Mouse (Mus musculus): ENCODE results near the gene Catsperz.

DNA sequence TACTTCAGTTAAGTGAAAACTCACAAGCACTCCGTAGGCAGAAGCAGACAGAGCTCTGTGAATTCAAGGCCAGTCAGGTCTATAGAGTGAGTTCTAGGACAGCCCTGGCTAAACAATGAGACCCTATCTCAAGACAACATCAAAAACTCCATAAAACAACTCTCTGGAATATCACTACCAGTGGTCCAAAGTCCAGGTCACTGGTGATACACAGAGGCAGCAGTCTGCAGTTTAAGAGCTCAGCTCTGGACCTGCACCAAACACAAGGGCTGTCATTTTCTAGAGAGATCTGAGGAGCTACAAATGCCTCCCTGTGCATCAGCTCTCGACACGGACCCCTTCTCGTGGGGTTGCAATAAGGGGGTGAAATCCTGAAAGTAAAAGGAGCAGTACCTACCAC, 6.9 kb downstream of the Catsperz start:
- no peak for TF ChIP-seq GATA1 (IDR thresholded peaks at IDR 0.05; ENCODE audit: borderline replicate concordance, low read length)
- TF ChIP-seq FLI1 (IDR thresholded peaks at IDR 0.05; ENCODE audit: low read length): no peak
